8 mouse cellular contexts compared by ENCODE assay signal in the genomic region with DNA sequence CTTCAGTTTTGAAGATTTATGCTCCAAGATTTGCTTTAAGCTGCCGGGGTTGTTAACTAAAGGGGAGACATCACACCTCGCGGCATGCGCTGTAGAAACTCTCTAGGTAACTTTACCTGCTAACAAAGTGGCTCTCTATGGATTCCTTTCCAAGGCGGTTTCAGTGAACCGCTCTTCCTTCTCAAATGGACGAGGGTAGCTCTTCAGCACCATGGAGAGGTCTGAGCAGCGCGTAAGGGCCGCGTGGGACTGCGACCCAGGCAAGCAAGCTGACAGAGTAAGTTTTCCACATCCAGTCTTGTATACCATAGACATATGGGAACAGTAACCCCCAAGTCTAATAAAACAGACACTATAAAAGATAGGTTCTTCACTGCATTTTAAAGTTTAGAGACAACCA. TPM values are rescaled to one million over a fixed set of nuclear protein-coding genes. Genes with fewer than 3 reads are reported as not detected.
DNase-seq lines count a peak whose midpoint lies in the region; ATAC-seq lines count a peak whose summit lies in the region.
"Had no signal": no experiment of that assay in that cellular context is flagged by ENCODE, and none has a peak within 500 bp of the region (broad histone marks: within the 10 kb centered on the region; RNA-seq: fewer than 3 reads in every experiment).

TSS of gene Schip1 (plus strand) at position 72 of the 400 bp plus-strand sequence.

- WGBS in intestine, embryonic 14.5 days, result 28% methylated on average over 12 of the region's 12 CpGs
- 28% methylated on average over 12 of the region's 12 CpGs for WGBS in limb, embryonic 13.5 days
- 42% methylated on average over 12 of the region's 12 CpGs for WGBS in neural tube, embryonic 11.5 days

- no peaks in the 10 kb centered on the region for H3K4me1 ChIP-seq in intestine, embryonic 14.5 days (replicated peaks; ENCODE audit: control insufficient read depth, insufficient read depth, low read length)
- no peaks in the 10 kb centered on the region for H3K4me1 ChIP-seq in limb, embryonic 13.5 days
- H3K4me1 ChIP-seq in neural tube, embryonic 11.5 days (ENCODE audit: control insufficient read depth, insufficient read depth, low read length), result no peaks in the 10 kb centered on the region

- H3K9ac ChIP-seq in intestine, embryonic 14.5 days (ENCODE audit: low read length), result no peak within 1 kb of the TSS
- no peak within 1 kb of the TSS for H3K9ac ChIP-seq in limb, embryonic 13.5 days
- H3K9ac ChIP-seq in neural tube, embryonic 11.5 days (ENCODE audit: low read length), result no peak within 1 kb of the TSS

- H3K9me3 ChIP-seq in intestine, embryonic 14.5 days (ENCODE audit: control insufficient read depth, low read length), result no peaks in the 10 kb centered on the region
- no peaks in the 10 kb centered on the region for H3K9me3 ChIP-seq in limb, embryonic 13.5 days
- no peaks in the 10 kb centered on the region for H3K9me3 ChIP-seq in neural tube, embryonic 11.5 days (ENCODE audit: control insufficient read depth, low read length)

- H3K27me3 ChIP-seq in intestine, embryonic 14.5 days (replicated peaks; ENCODE audit: control insufficient read depth, insufficient read depth, low read length), result no peaks in the 10 kb centered on the region
- peaks cover 25% of the 10 kb centered on the region for H3K27me3 ChIP-seq in limb, embryonic 13.5 days
- H3K27me3 ChIP-seq in neural tube, embryonic 11.5 days (ENCODE audit: control insufficient read depth, insufficient read depth, low read length), result no peaks in the 10 kb centered on the region

- DNase-seq in NIH3T3 (ENCODE audit: low read depth), result peak; percentile 22
- peak; percentile 55 to 69 for DNase-seq in adrenal gland, postnatal 36 days
- peak; percentile 40 for DNase-seq in gastrocnemius, postnatal 10 days
- DNase-seq in intestine, embryonic 14.5 days (ENCODE audit: low spot score), result peak; percentile 82
- DNase-seq in neural tube, embryonic 11.5 days (ENCODE audit: low spot score), result peak; percentile 52

- H3K36me3 ChIP-seq in intestine, embryonic 14.5 days (ENCODE audit: control insufficient read depth, insufficient read depth, low read length), result no peaks in the 10 kb centered on the region
- no peaks in the 10 kb centered on the region for H3K36me3 ChIP-seq in limb, embryonic 13.5 days
- H3K36me3 ChIP-seq in neural tube, embryonic 11.5 days (ENCODE audit: control insufficient read depth, insufficient read depth, low read length), result no peaks in the 10 kb centered on the region

- ATAC-seq in intestine, embryonic 14.5 days (replicated peaks; ENCODE audit: low FRiP score, low TSS enrichment, low read depth), result no peak
- no peak for ATAC-seq in limb, embryonic 13.5 days (ENCODE audit: low FRiP score, low read depth)
- ATAC-seq in neural tube, embryonic 11.5 days (ENCODE audit: insufficient read depth, low FRiP score, low TSS enrichment), result no peak
- ATAC-seq in granulocyte monocyte progenitor cell, adult 5-6 weeks (replicated peaks; ENCODE audit: poor library complexity, severe bottlenecking), result no peak

- H3K4me2 ChIP-seq in intestine, embryonic 14.5 days (ENCODE audit: low read length), result no peak within 1 kb of the TSS
- H3K4me2 ChIP-seq in limb, embryonic 13.5 days (replicated peaks), result no peak within 1 kb of the TSS
- no peak within 1 kb of the TSS for H3K4me2 ChIP-seq in neural tube, embryonic 11.5 days (ENCODE audit: low read depth)

- no peak within 1 kb of the TSS for H3K4me3 ChIP-seq in intestine, embryonic 14.5 days (ENCODE audit: low read depth, low read length)
- no peak within 1 kb of the TSS for H3K4me3 ChIP-seq in limb, embryonic 13.5 days
- no peak within 1 kb of the TSS for H3K4me3 ChIP-seq in neural tube, embryonic 11.5 days (ENCODE audit: low read depth, low read length)
- H3K4me3 ChIP-seq: erythroblast, embryonic 14.5 days had no signal

- no peak within 1 kb of the TSS for H3K27ac ChIP-seq in intestine, embryonic 14.5 days (ENCODE audit: low read depth)
- H3K27ac ChIP-seq in limb, embryonic 13.5 days, result no peak within 1 kb of the TSS
- H3K27ac ChIP-seq in neural tube, embryonic 11.5 days (ENCODE audit: low read depth, low read length), result no peak within 1 kb of the TSS

RNA-seq across cellular contexts. Expression of gene Schip1, which starts in this region (rescaled TPM):
- 10 to 100 TPM; 11.4 to 18.3 TPM for total RNA-seq in adrenal gland, postnatal 36 days (2021)
- 10 to 100 TPM; 86.2 to 86.6 TPM for total RNA-seq in gastrocnemius, postnatal 10 days (2021)
- 63.0 and 69.3 TPM in 2 replicates for polyA plus RNA-seq in intestine, embryonic 14.5 days (2014; fragmentation: Nextera tagmentation; extraction: Ambion mirVana)
- polyA plus RNA-seq in limb, embryonic 13.5 days (2015; fragmentation: Nextera tagmentation; extraction: Ambion mirVana), result 20.9 and 21.4 TPM in 2 replicates
- polyA plus RNA-seq in neural tube, embryonic 11.5 days (2014; fragmentation: Nextera tagmentation; extraction: Ambion mirVana), result 85.5 and 87.2 TPM in 2 replicates
- total RNA-seq in granulocyte monocyte progenitor cell, adult 5-6 weeks (2014; fragmentation: Nextera tagmentation), result 0.30 and 5.2 TPM in 2 replicates
- 2.5 and 3.2 TPM in 2 replicates for total RNA-seq in granulocyte monocyte progenitor cell, adult 5-6 weeks (2017)

Comparison
In these comparisons a context has a peak if more than half of its experiments do, and no peak if none do; other contexts are left out.
1. RNA of gene Schip1 (total RNA-seq): 86.2 to 86.6 TPM in gastrocnemius, postnatal 10 days; 11.4 to 18.3 TPM in adrenal gland, postnatal 36 days and 0.30 to 5.2 TPM in granulocyte monocyte progenitor cell, adult 5-6 weeks; every median in the first group is over 4 times any median in the second.
2. DNase-seq: peak in every context shown above with its lines; median percentile 82 in intestine, embryonic 14.5 days; 62 in adrenal gland, postnatal 36 days; 52 in neural tube, embryonic 11.5 days; 40 in gastrocnemius, postnatal 10 days; 22 in NIH3T3.